Mouse (Mus musculus): ENCODE results near the gene S100a7a.

DNA sequence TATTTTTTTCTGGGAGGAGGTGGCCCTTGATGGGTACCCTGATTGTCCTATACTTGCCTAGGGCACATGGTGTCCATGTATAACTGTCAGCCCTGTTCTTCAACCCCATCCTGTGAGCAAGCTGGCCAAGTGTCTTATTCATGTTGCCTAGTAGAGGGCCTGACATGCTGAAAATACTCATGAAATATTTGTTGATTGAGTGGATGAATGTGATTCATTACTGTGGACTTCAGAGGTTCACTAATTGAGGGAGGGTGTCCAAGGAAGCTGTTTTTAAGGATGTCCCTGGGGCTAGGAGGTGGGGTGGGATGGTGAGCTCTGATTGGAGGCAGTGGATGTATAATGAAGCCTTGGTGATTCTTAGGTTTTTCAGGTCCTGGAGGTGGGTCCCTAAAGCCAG lies at the start of gene S100a7a:
- TF ChIP-seq POLR2A (IDR thresholded peaks at IDR 0.05; ENCODE audit: extremely low read depth, insufficient read depth, low read length): no peak
- TF ChIP-seq CTCF (IDR thresholded peaks at IDR 0.05; ENCODE audit: low read depth, low read length): no peak

Measured in liver, adult 2 months (tissue).